Mouse (Mus musculus) E14TG2a.4 (cell line): ENCODE measurements around the gene Mdh2.

Experiments
- CTCF ChIP-seq: conservative IDR thresholded peaks from 2 replicates; pipeline ENCODE4 v1.5.1; 2014; ENCODE audit warnings: low read length
- NANOG ChIP-seq: IDR thresholded peaks from 2 replicates; pipeline ENCODE4 v1.6.1; 2014; ENCODE audit warnings: borderline replicate concordance, low read length, mixed read lengths
- POU5F1 ChIP-seq: IDR thresholded peaks from 2 replicates; pipeline ENCODE4 v1.6.1; 2014; ENCODE audit warnings: low read length, borderline replicate concordance

GRCm38 (mm10) chr5:135803135-135803534 lies 24.9 kb downstream of the Mdh2 start:
- TF ChIP-seq CTCF (peak; percentile 66), NANOG (no peak), POU5F1 (no peak)
